Mouse (Mus musculus): ENCODE results near the gene Ndufs4. TPM values are rescaled to one million over a fixed set of nuclear protein-coding genes. Genes with fewer than 3 reads are reported as not detected.

Gene Ndufs4
- polyA plus RNA-seq, 1 experiment from 2014 or later, result 330 TPM

DNA sequence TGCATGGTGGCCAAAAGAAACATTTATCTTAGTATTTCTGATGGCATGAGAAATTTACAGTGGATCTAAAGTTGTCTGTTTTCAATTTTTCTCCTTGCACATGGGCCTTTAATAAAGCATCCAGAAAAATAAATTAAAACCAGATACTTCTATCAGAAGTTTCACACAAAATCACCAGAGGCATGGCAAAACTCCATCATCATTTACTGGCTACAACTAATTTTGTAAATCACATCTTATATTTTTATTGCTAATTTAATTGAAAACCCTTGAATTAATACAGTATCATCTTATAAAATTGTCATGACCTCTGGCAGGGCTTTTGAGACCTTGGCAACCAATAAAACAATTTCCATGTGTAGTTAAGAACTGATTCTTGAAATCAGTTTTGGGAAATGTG lies 4.4 kb upstream of the Ndufs4 start:
- Histone ChIP-seq H3K4me3 (no peak overlapping the region), H3K27ac (no peak overlapping the region), H3K27me3 (replicated peaks) (no peaks in the 10 kb centered on the region), H3K4me1 (peaks cover 7% of the 10 kb centered on the region), H3K9me3 (no peaks in the 10 kb centered on the region), H3K9ac (no peak overlapping the region), H3K4me2 (no peak overlapping the region), H3K36me3 (replicated peaks) (no peaks in the 10 kb centered on the region)
- ATAC-seq (replicated peaks), result no peak

DNA sequence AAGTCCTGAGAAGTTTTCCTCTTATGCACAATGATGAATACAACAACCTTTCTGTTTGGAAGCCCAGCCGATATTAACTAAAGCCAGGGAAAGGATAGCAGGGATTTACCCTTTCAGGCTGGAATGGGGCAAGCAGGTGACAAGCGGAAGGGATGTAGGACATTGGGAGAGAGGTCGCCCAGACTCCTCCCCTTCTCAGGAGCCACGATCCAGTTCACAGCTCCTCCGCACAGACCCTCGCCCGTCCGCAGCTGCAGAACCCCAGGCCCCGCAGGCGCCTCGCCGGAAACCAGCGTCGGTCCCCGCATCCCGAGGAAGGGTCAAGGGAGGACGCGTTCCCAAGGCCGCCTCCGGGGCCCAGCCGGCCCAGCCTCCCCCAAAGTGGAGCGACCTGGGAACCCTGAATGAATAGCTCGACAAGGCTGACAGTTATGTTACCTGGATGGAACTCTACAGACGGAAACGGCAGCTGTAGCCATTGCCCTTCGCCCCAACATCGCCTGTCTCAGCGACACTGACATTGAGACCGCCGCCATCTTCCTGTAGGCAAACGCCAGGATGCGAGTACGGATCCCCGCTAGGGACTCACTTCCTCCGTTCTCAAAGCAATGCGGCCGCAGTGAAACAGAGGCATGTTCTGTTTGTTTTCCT lies 412 bp downstream of the Ndufs4 start:
- WGBS, result under 1% methylated on average over 37 of the region's 37 CpGs
- Histone ChIP-seq H3K4me2 (peak overlapping the region; percentile 67), H3K4me1 (peaks cover 15% of the 10 kb centered on the region), H3K4me3 (peak overlapping the region; percentile 62), H3K9me3 (no peaks in the 10 kb centered on the region), H3K36me3 (replicated peaks) (0 out of 2 replicates have a peak, but pooled peaks cover 1% of the 10 kb centered on the region), H3K27me3 (replicated peaks) (no peaks in the 10 kb centered on the region), H3K9ac (peak overlapping the region; percentile 79), H3K27ac (peak overlapping the region; percentile 86)
- ATAC-seq (replicated peaks), result peak; percentile 94

DNA sequence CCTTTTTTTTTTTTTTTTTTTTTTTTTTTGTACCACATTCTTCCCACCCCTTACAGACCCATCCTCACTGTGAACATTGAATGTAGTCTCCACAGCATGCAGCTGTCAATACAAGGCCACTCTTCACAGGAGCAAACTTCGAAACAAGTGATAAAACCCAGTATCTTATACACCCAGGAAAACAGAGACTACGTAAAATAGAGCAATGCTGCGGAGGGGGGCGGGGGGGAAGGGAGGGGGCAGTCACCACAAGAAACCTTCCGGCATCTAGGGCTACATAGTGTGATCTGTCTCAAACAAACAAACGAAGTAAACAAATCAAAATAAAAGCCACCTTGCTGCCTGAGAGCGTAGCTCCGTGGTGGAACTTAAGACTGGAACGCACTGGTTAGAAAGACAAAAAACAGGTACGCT lies 977 bp downstream of the Ndufs4 start:
- Histone ChIP-seq H3K4me2 (peak overlapping the region; percentile 67), H3K9me3 (no peaks in the 10 kb centered on the region), H3K4me1 (peaks cover 15% of the 10 kb centered on the region), H3K27me3 (replicated peaks) (no peaks in the 10 kb centered on the region), H3K4me3 (peak overlapping the region; percentile 62), H3K27ac (peak overlapping the region; percentile 86), H3K9ac (peak overlapping the region; percentile 79), H3K36me3 (replicated peaks) (0 out of 2 replicates have a peak, but pooled peaks cover 4% of the 10 kb centered on the region)
- peak; percentile 43 for ATAC-seq (replicated peaks)
- WGBS, result 5% methylated on average over 10 of the region's 10 CpGs

DNA sequence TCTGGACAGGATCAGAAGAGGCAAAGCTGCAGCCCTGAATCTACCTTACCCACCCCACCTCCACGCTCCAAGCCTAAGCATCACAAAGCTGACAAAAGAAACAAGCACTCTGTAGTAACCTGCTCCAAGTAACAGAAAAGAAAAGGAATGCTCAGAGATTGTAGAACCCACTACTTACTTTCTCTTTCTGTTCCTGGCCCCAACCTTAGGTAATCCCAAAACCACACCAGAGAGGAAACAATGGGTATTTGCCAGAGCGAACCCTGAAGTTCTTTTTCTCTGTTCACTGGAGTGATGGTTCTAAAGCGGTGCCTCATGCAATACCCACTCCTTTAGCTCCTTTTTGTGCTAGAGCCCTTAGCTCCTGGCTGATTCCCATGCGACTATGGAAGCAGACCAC lies 11.5 kb downstream of the Ndufs4 start:
- no peak for ATAC-seq (replicated peaks)
- Histone ChIP-seq H3K9me3 (no peaks in the 10 kb centered on the region), H3K27me3 (replicated peaks) (no peaks in the 10 kb centered on the region), H3K4me1 (no peaks in the 10 kb centered on the region), H3K36me3 (replicated peaks) (peaks cover 7% of the 10 kb centered on the region; the same call in 1 of the 2 replicates), H3K27ac (no peak overlapping the region), H3K4me3 (no peak overlapping the region), H3K9ac (no peak overlapping the region), H3K4me2 (no peak overlapping the region)
- WGBS, result 69% methylated on average over 4 of the region's 4 CpGs

DNA sequence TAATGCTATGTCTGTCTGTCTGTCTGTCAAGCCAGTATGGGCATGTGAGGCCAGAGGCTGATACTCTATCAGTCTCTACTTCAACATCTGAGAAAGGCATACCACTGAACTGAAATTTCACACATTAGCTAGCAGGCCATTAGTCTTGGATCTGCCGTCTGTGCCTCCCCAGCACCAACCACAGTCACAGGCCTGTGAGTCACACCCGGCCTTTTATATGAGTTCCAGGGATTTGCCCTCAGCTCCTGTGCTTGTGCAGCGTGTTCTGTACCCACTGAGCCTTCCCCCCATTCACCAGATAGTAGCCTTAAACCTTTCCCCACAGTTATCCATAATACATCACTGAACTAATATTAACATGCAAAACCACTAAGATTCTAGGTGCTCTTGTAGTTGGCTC lies 26.0 kb downstream of the Ndufs4 start:
- H3K4me3 ChIP-seq, result no peak overlapping the region
- no peaks in the 10 kb centered on the region for H3K27me3 ChIP-seq (replicated peaks)
- H3K27ac ChIP-seq, result no peak overlapping the region
- no peak overlapping the region for H3K4me2 ChIP-seq
- no peaks in the 10 kb centered on the region for H3K36me3 ChIP-seq (replicated peaks)
- no peak for ATAC-seq (replicated peaks)
- no peaks in the 10 kb centered on the region for H3K9me3 ChIP-seq
- H3K9ac ChIP-seq, result no peak overlapping the region
- WGBS, result 85% methylated on average over 3 of the region's 3 CpGs
- H3K4me1 ChIP-seq, result no peaks in the 10 kb centered on the region

DNA sequence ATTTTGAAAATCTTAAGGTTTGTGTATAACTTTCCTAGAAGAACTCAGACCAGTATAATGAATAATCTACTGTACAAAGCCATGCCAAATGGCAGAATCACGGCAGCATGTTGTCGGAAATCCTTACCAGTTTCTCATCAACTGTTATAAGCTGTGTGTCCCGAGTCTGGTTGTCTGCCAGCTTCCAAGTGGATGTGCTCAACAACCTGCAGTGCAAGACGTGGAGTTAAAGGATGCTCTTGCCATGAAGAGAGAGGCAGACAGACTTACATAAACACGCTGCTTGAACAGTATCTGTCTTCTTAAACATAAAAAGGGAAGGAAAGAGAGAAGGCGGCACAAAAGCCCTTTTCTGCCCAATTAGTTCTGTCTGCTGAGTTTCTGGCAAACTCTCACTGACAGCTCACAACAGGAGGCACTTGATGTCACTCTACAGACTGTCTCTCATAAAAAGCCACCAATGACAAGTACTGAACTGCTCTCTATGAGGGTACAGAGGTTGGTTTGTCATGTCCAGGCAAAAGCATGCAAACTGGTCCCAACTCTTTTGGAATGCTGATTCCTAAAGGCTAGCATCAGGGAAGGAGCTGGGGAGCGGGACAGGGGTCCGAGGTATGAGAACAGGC lies 36.6 kb downstream of the Ndufs4 start:
- H3K27ac ChIP-seq, result no peak overlapping the region
- no peak overlapping the region for H3K4me3 ChIP-seq
- H3K4me1 ChIP-seq, result 0 out of 2 replicates have a peak, but pooled peaks cover 4% of the 10 kb centered on the region
- H3K4me2 ChIP-seq, result no peak overlapping the region
- no peaks in the 10 kb centered on the region for H3K36me3 ChIP-seq (replicated peaks)
- WGBS, result 38% methylated on average over 8 of the region's 8 CpGs
- ATAC-seq (replicated peaks), result 0 out of 2 replicates have a peak, but pooled peaks have one; percentile 48
- H3K27me3 ChIP-seq (replicated peaks), result no peaks in the 10 kb centered on the region
- H3K9me3 ChIP-seq, result no peaks in the 10 kb centered on the region
- no peak overlapping the region for H3K9ac ChIP-seq

DNA sequence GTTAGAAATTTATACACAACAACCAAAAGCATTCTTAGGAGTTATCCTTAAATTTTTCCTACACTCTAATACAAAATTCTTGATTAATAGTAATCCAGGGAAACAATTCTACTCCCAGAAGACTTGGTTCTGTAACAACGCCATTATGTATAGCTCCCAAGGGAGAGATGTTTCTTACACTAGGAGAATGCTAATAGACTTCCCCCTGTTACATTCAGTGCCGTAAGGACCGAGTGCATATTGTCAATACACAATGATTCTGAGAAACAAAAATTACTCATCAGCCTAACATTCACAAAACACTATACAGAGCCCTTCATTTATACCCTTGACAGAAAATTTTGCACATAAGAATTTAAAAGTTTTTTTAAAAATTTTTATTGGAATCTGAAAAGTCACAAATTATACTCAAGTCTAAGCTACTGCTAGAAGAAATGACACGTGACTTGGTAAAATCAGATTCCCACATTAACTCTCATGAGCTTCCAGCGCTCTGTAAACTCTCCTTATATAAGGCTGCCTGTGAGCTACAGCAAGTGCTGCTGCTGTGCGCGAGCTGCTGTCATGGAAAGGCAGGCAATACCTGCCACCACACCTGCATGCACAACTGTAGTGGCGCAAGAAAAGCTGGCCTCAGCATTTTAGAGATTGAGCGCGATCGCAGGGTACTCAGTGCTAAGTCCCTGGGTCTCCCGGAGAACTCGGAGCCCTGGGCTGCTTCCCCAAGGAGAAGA lies 42.9 kb downstream of the Ndufs4 start:
- no peak overlapping the region for H3K4me3 ChIP-seq
- no peak overlapping the region for H3K9ac ChIP-seq
- no peak overlapping the region for H3K4me2 ChIP-seq
- ATAC-seq (replicated peaks), result peak; percentile 46; the same call in 1 of the 2 replicates
- no peak overlapping the region for H3K27ac ChIP-seq
- peaks cover 13% of the 10 kb centered on the region for H3K4me1 ChIP-seq
- no peaks in the 10 kb centered on the region for H3K9me3 ChIP-seq
- WGBS, result 52% methylated on average over 13 of the region's 13 CpGs
- no peaks in the 10 kb centered on the region for H3K27me3 ChIP-seq (replicated peaks)
- H3K36me3 ChIP-seq (replicated peaks), result no peaks in the 10 kb centered on the region

DNA sequence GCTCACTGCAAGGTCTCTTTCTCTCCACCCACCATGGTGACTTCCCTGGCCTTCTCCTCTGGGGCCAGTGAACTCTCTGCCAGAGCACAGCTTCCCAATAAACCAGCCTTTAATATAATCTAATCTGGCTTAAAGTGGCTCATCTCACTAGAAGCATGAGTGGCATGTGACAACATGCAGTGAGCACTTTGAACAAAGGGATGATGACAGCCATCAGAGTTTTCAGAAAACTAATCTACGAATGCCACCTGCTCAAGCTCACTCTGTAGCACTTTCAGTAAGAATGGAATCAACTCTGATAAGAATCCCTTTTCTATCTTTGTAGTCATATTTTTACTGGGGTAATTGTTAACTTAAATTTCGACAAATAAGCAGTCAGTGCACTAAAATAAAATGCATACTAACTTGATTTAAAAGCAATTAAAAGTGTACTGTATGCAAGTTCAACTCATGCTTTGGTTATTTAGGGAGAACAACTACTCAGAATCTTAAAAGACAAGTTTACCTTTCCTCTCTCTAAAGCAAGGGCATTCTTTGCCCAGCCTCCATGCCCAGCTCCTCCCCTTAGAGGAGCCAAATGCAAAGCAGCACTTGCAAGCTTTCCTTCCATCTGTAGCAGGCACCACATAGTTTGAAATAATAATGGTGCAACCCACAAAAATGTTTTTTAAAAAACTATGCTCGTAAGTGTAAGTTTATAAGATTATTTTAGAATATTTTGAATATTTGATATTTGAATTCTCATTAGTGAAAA lies 43.7 kb downstream of the Ndufs4 start:
- Histone ChIP-seq H3K9me3 (no peaks in the 10 kb centered on the region), H3K4me3 (no peak overlapping the region), H3K36me3 (replicated peaks) (no peaks in the 10 kb centered on the region), H3K27ac (no peak overlapping the region), H3K4me2 (no peak overlapping the region), H3K27me3 (replicated peaks) (no peaks in the 10 kb centered on the region), H3K9ac (no peak overlapping the region), H3K4me1 (peaks cover 13% of the 10 kb centered on the region)
- ATAC-seq (replicated peaks), result no peak
- WGBS, result 67% methylated on average over 3 of the region's 3 CpGs

DNA sequence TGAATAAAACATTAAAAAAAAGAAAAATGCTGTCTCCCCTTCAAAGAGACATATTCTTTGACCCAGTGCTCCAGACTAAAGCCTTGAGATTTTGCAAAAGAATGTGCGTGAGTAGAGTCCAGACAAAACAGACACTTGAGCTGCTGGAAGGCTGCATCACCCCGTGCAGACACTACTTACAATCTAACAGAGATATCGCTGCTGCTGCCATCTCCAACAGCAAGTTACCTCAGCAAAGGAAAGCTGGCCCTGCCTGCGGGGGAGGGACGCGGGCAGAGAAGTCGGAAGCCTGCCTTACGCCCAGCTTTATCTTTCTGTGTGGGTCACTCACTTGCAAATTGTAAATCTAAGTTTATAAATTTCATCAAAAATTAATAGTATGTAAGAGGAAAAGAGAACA lies 45.1 kb downstream of the Ndufs4 start:
- peak; percentile 50; the same call in 1 of the 2 replicates for ATAC-seq (replicated peaks)
- WGBS, result 13% methylated on average over 8 of the region's 8 CpGs
- H3K4me1 ChIP-seq, result peaks cover 13% of the 10 kb centered on the region
- no peaks in the 10 kb centered on the region for H3K27me3 ChIP-seq (replicated peaks)
- H3K36me3 ChIP-seq (replicated peaks), result no peaks in the 10 kb centered on the region
- no peak overlapping the region for H3K4me3 ChIP-seq
- H3K9me3 ChIP-seq, result no peaks in the 10 kb centered on the region
- no peak overlapping the region for H3K9ac ChIP-seq
- H3K27ac ChIP-seq, result no peak overlapping the region
- H3K4me2 ChIP-seq, result 0 out of 2 replicates have a peak overlapping the region, but pooled peaks have one; percentile 10

DNA sequence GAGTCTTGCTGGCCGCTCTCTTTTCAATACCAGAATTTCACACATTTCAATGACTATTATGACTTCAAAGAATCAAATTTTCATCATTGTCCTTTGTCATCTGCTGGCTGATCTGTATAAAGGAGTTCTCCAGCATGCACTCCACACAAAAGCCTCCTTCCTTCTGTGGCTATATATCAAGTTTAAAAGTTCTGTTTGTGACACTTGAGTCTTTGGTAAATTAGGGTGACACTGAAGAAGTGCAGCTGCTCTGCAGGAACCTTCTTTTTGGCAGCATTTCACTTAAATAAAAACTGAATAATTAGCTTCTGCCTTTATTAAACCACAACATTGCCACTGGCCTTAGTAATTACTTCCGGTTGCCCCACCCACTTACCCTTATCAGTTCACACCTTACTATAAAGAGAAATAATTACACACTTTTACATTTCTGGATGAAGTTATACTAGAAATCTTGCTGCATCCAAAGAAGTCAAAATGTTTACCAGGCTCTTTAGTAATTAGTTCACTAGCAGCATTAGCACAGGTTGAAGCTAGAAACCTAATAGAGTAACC lies 68.1 kb downstream of the Ndufs4 start:
- H3K27me3 ChIP-seq (replicated peaks), result no peaks in the 10 kb centered on the region
- H3K9me3 ChIP-seq, result no peaks in the 10 kb centered on the region
- no peak for ATAC-seq (replicated peaks)
- WGBS, result 46% methylated on average over 2 of the region's 2 CpGs
- no peak overlapping the region for H3K9ac ChIP-seq
- no peaks in the 10 kb centered on the region; the same call in 1 of the 2 replicates for H3K4me1 ChIP-seq
- H3K27ac ChIP-seq, result no peak overlapping the region
- no peak overlapping the region for H3K4me3 ChIP-seq
- no peak overlapping the region for H3K4me2 ChIP-seq
- H3K36me3 ChIP-seq (replicated peaks), result no peaks in the 10 kb centered on the region

DNA sequence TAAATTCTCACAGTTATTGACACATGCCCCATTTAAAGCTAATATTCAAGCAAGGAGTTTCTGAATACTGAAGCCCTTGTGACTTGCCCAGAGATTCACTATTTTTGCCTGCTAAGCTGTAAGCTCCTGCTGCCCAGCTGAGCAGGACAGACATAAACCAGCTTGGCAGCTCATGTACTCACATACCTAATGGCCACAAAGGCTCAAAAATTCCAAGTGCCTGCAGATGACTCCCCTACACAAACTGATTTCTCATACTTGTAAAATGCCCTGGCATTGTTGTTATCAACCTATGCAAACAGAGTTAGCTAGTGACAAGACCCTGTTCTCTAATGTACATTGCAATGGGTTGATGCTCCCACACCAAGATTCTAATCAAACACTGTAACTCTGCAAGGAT lies 68.9 kb downstream of the Ndufs4 start:
- ATAC-seq (replicated peaks), result no peak

DNA sequence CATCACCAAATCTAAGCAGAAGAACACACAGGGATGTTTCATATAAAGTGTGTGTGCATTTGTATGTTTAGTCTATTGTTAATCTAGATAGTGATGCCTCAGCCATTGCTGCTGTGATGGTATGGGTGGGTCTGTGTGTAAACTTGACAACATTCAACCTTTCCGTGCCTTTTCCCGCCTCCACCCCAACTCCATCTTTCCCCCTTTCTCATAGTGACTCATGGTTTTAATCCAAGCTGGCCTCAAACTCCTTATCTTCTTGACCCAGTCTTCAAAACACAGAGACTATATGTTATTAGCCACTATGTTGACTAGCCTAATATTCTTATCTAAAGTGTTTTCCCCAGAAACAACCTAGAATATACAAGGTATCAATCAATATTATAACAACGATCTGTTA lies 72.7 kb downstream of the Ndufs4 start:
- ATAC-seq (replicated peaks), result no peak
- no peak overlapping the region for H3K4me2 ChIP-seq
- H3K9me3 ChIP-seq, result no peaks in the 10 kb centered on the region
- no peak overlapping the region for H3K27ac ChIP-seq
- no peak overlapping the region for H3K4me3 ChIP-seq
- H3K4me1 ChIP-seq, result no peaks in the 10 kb centered on the region; the same call in 1 of the 2 replicates
- no peak overlapping the region for H3K9ac ChIP-seq
- H3K27me3 ChIP-seq (replicated peaks), result no peaks in the 10 kb centered on the region
- no peaks in the 10 kb centered on the region for H3K36me3 ChIP-seq (replicated peaks)
- WGBS, result 96% methylated on average over 3 of the region's 3 CpGs

More for the DNA sequence above, 68.9 kb downstream of the Ndufs4 start:
- Histone ChIP-seq H3K4me2 (no peak overlapping the region), H3K9me3 (no peaks in the 10 kb centered on the region), H3K4me1 (no peaks in the 10 kb centered on the region; the same call in 1 of the 2 replicates), H3K27ac (no peak overlapping the region), H3K36me3 (replicated peaks) (no peaks in the 10 kb centered on the region), H3K27me3 (replicated peaks) (no peaks in the 10 kb centered on the region), H3K9ac (no peak overlapping the region), H3K4me3 (no peak overlapping the region)
